Mouse (Mus musculus) C2C12 (cell line): ENCODE measurements around the gene Olfr1023.

Experiments
- CEBPB ChIP-seq: IDR thresholded peaks from one replicate; pipeline ENCODE4 v1.6.1; 2011; ENCODE audit warnings: low read depth, mild to moderate bottlenecking, control low read depth, moderate library complexity
- CTCF ChIP-seq: IDR thresholded peaks from one replicate; pipeline ENCODE4 v1.5.1; 2011; ENCODE audit not compliant: control insufficient read depth, insufficient read depth, insufficient read length
- MAX ChIP-seq: IDR thresholded peaks from one replicate; pipeline ENCODE4 v1.6.1; 2011; ENCODE audit warnings: mild to moderate bottlenecking, control low read depth
- MYOD1 ChIP-seq: IDR thresholded peaks from one replicate; pipeline ENCODE4 v1.6.1; 2011; ENCODE audit warnings: low read depth; ENCODE audit not compliant: control insufficient read depth, insufficient read length
- MYOG ChIP-seq: IDR thresholded peaks from one replicate; pipeline ENCODE4 v1.6.1; 2011; ENCODE audit not compliant: control insufficient read depth, insufficient read length; ENCODE audit errors: extremely low read depth
- USF1 ChIP-seq: IDR thresholded peaks from one replicate; pipeline ENCODE4 v1.6.1; 2011; ENCODE audit warnings: low read depth, mild to moderate bottlenecking, control low read depth, moderate library complexity

DNA sequence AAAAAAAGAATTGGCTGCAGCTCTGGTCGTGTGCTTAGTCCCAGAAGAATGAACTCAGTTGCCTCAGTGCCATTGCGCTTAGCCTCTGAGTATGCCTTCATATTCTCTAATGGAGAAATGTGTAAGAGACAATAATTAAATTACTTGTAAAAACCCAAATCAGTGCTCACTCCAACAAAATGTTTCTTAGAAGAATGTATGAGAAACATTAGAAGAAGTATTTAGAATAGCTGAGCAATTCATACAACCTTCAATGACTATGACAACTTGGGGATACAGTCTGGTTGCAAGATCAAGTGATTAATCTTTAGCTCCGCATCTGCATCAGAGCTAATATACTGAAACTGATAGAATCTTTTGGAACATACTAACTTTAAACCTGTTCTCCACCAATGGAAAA, 19.5 kb downstream of the Olfr1023 start, which contains the start of gene Olfr1024:
- no peak for TF ChIP-seq CTCF
- no peak for TF ChIP-seq USF1
- no peak for TF ChIP-seq MAX
- TF ChIP-seq MYOG, result no peak
- TF ChIP-seq MYOD1, result no peak
- TF ChIP-seq CEBPB, result no peak
